Mouse (Mus musculus) adipocyte (in vitro differentiated cells): ENCODE measurements around the gene Dlgap1.

Source experiments
- DNase-seq: peaks from one replicate; pipeline ENCODE4 v3.0.0-alpha.2; 2016; ENCODE audit warnings: low spot score

Dlgap1 gene

DNA sequence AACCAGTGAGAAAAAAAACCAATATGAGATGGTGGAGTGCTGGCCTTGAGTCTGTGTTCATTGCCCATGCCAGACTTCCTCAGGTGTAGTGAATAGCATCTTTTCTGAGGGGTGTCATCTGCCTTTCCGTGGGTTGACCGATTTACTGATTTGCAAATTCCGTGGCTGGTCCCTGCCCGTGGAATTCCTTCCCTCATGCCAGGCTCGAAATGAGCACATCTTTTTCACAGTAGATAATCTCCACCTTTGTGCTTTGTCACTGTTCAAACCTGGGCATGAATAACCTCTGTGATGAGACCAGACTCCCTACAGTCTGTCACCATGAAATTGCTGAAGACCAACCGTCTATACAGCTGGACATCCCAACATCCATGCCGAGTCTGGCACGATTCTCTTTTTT lies 493.4 kb downstream of the Dlgap1 start:
- DNase-seq = no peak

DNA sequence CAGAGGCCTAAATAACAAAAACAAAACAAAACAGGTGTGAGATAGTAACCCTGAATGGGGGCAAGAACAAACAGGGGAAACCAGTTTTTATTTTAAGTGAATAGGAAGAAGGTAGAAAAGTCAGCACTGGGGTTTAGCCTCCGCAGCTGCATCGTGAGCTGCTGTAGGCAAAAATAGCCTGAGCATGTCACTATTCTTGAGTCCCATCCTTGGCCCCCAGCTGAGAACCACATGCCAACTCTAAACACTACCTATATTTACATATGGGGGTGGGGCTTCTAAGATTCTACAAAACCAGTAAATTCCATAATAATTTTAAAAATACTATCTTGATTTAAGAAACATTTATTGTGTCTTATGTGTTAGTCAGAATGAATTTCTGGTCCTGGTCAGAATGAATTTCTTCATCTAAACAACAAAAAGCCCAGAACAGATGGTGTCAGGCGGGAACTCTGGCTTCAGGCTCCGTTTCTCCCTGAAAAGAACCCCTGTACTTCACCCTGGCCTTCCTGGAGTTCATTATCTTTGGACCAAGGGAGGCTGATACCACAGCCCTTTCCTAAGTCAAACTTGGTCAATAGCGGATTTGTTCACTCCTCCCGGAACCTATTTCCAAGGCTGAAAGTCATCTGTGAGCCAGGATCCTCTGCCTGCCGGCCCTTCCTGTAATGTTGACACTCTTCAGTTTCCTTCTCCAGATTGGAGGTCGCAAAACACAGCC lies 494.1 kb downstream of the Dlgap1 start:
- no peak for DNase-seq

GRCm38 (mm10) chr17:70466413-70466812 lies 497.5 kb downstream of the Dlgap1 start:
- DNase-seq = no peak

DNA sequence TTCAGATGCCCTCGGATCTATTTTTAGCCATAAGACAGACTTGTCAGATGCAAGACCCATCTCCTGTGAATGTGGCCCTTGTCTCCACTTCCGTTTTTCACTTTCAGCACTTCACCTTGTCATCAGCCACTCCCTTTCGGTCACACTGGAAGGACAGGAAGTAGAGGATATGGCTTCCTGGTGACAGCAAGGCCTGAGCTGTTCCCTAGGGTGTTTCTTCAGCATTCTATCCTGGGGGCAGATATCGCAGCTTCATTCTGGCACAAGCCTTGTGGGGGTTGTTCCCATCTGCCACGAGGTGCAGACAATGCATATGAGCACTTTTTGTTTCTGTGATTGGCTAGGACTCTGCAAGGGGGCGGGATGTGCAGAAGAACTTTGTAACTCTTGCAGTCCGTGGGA lies 502.1 kb downstream of the Dlgap1 start:
- DNase-seq = no peak

DNA sequence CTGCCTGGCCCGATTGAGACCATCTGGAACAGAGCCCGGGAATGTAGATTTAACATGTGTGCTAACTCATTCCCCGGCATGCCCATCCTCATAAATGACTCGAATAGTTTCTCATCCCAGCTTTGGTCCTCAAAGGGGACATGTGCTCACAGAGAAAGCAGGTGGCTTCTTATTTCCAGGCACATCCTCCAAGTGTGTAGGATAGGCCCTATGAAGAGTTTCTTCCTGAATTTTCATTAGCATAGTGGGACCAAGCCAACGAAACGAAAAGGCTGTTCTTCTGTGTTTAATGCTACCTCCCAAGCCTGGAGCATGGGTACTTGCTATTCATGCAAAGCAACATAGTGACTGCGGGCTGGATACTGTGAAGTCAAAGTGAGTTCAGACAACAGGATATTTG lies 503.3 kb downstream of the Dlgap1 start:
- no peak for DNase-seq

DNA sequence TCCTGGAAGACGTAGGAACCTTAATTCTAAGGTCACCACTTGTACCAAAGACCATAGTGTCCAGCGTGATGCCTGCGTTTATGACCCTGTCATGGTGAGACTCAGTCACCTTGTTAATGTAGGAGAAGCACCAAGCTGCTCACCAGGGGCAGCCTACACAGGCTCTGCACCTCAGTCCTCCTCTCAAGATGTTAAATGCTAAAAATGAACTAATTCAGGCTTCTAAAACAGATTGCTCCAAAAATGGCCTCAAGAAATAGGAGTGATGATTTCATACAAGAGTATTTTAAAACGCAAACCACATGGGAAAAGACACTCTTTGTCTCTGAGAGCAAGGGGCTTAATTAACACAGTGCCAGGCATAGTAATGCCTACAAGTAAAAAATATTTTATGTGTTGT lies 505.0 kb downstream of the Dlgap1 start:
- no peak for DNase-seq

- no peak for DNase-seq
Observed at GRCm38 (mm10) chr17:70483716-70484115, 514.8 kb downstream of the Dlgap1 start.

DNA sequence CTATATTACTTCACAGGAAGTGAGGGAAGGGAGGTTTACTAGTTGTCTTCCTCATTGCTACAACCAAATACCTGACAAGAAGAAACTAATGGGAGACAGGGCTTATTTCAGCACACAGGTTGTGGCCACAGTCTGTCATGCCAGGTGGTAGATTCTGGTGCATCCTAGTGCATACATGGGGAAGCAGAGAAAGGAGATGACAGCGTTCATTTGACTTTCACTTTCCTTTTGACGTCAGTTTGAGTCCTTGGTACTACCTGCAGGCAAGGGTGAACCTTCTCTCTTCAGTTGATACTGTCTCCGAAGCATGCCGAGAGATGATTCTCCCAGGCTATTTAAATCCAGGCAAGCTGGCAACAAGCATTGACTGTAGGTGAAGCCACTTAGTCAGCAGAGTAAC lies 516.8 kb downstream of the Dlgap1 start:
- DNase-seq = no peak

DNA sequence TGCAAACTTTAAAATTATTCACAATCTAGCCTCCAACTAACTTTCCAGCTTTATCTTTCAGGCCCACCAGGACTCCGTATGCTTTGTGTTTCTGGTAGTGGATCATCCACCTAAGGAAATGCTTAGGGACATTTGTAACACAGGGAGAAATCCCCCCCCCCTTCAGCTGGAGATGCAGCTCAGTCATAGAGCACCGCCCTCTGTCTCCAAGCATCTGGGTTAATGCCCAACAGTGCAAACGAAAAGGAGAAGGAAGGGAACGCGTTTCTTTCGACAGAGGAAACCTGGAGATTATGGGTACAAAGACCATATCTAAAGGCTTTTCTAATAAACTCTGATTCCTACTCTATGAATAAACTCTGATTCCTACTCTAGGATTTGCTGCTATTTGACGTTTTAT lies 517.4 kb downstream of the Dlgap1 start:
- DNase-seq = no peak

- DNase-seq = no peak
Observed at GRCm38 (mm10) chr17:70486831-70487230, 518.0 kb downstream of the Dlgap1 start.

- DNase-seq = no peak
Observed at GRCm38 (mm10) chr17:70488784-70489265, 520.0 kb downstream of the Dlgap1 start.

GRCm38 (mm10) chr17:70491575-70491974 lies 522.7 kb downstream of the Dlgap1 start:
- no peak for DNase-seq

- no peak for DNase-seq
Observed at GRCm38 (mm10) chr17:70494338-70494737, 525.5 kb downstream of the Dlgap1 start.

GRCm38 (mm10) chr17:70498256-70498655 lies 529.4 kb downstream of the Dlgap1 start:
- DNase-seq = no peak

DNA sequence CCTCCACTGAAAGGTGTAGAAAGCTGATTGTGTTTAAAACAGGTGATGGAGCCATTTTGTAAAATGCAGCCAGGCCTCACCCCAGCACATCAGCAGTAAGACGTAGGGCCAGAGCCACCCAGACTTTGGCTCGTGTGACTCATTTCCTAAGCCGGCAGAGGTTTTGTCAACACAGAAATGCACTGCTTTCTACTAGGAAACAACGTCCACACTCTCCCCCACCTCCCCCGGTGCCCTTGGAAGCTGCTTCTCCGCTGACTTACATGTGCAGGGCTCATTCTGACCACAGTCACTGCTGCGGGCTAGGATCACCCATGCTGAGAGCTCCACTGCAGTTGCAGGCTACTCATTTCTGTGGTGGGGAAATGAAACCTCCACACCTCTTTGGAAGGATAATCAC lies 533.1 kb downstream of the Dlgap1 start:
- DNase-seq = no peak

GRCm38 (mm10) chr17:70507759-70508158 lies 538.9 kb downstream of the Dlgap1 start:
- no peak for DNase-seq

DNA sequence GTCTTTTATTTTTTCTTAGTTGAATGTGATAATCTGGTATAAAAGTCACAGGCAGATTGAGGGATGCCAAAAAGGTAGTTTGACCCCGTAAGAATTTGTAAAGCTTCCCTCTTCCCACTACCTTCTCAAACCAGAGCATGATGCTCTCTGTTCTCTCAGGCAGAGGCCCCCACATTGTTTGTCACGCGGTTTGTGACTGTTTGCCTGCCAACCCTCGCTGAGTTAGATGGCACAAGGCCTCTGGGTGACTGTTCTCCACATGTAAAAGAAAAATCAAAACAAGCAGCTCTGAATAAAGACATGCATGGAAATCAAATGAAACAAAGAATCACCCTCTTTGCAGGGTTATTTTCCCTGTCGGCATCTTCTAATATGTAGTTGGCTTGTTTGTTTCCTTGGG lies 541.6 kb downstream of the Dlgap1 start:
- no peak for DNase-seq

GRCm38 (mm10) chr17:70511401-70511800 lies 542.5 kb downstream of the Dlgap1 start:
- no peak for DNase-seq

GRCm38 (mm10) chr17:70513736-70514135 lies 544.9 kb downstream of the Dlgap1 start:
- DNase-seq = no peak

DNA sequence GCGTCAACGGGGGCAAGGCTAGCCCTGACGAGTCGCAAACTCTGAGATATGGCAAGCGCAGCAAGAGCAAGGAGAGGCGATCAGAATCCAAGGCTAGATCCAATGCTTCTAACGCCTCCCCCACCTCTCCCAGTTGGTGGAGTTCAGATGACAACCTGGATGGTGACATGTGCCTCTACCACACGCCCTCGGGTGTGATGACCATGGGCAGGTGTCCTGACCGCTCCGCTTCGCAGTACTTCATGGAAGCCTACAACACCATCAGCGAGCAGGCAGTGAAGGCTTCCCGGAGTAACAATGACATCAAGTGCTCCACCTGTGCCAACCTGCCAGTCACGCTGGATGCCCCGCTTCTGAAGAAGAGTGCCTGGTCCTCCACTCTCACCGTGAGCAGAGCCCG lies 547.6 kb downstream of the Dlgap1 start:
- no peak for DNase-seq

GRCm38 (mm10) chr17:70517333-70517732 lies 548.5 kb downstream of the Dlgap1 start:
- DNase-seq = no peak

- DNase-seq = no peak
Observed at GRCm38 (mm10) chr17:70521058-70521851, 552.4 kb downstream of the Dlgap1 start.

DNA sequence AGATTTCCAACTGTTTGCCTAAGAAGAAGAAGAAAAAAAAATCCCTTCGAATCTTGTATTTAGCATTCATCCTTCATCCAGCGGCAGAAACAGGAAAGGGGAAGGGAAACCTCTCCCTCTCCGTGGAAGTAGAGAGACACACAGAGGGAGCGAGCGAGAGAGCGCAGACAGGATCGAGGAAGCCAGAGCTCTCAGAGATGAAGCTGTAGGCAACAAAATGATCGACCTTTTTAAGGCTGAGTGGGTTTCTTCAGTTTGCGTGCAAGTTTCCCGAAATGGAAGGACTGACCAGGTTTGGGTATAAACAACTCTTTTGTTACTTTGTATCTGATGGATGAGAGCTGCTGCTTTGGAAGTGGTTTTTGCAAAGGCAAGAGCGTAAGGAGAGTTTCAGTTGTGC lies 553.1 kb downstream of the Dlgap1 start:
- no peak for DNase-seq
